Mouse (Mus musculus) right cerebral cortex, postnatal 25 days (tissue): Measurements from ENCODE around the gene Cmklr1.
"Not testable (repeated sequence)": the region's sequence is repeated elsewhere in the genome, so short reads cannot be mapped to it uniquely, and the experiment has no call there.

Experiments used
- DNase-seq: peaks from one replicate; pipeline ENCODE4 v3.0.0; 2022

The Cmklr1 gene

DNA sequence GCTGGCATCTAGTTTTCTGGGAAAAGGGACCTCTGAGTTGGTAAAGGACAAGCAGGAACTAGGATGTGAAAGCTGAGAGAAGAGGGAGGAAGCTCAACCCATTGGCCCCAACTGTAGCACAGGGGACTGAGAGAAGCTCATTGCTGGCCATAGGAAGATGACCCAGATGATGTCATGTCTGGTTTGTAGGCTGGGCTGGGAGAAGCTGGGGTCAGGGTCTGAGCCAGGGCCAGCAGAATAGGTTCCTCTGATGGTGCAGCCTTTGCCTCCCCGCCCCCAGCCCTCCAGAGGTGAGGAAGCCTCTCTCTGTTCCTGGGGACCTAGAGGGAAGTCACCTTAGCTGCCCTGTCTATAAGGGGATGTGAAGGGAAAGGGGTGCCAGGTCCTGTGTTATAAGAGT is 31.1 kb downstream of the Cmklr1 start:
- DNase-seq, result no peak

- DNase-seq, result no peak
Measured at GRCm38 (mm10) chr5:113618716-113619115, 31.5 kb downstream of the Cmklr1 start.

DNA sequence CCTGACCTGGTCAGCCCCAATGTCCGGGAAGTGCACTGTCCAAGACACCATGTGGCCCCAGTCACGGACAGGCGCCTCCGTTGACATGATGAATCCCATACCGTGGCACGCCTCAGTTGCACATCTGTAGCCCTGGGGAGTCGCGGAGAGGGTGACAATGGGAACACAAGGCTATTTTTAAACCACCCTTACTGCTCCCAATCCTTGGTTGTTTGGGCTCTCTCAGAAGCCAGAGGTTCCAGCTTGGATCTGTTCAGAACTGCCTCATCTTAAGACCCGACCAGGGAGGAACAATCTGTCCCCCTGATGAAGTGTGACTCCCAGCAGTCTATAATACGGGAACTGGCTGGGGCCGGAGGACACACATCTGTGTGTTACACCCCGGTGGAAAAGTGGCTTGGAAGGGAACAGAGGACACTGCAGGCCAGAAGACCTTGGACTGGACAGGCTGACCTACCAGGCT is 38.4 kb downstream of the Cmklr1 start:
- DNase-seq, result no peak

- no peak for DNase-seq
Measured at GRCm38 (mm10) chr5:113611131-113611530, 39.1 kb downstream of the Cmklr1 start.

GRCm38 (mm10) chr5:113610490-113610889 is 39.7 kb downstream of the Cmklr1 start:
- DNase-seq, result no peak

DNA sequence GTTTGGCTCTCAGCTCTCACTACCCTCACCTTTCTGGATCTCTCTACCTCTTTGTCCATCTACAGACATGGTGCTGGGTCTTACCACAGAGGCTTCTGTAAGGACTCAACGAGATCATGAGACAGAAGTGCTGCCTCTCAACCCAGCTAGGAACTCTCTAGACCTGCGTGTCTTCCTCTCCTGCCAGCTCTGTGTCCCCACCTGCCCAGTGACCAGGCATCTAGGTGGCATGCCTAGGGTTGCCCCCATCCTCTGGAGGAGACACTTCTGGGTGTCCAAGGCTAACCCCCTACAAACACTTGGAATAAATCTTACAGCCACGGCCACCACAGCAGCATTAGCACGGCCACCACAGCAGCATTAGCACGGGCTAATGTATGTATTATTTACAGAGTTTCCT is 40.3 kb downstream of the Cmklr1 start:
- DNase-seq, result no peak

- no peak for DNase-seq
Measured at GRCm38 (mm10) chr5:113608511-113608910, 41.7 kb downstream of the Cmklr1 start.

- DNase-seq, result no peak
Measured at GRCm38 (mm10) chr5:113607941-113608431, 42.2 kb downstream of the Cmklr1 start.

DNA sequence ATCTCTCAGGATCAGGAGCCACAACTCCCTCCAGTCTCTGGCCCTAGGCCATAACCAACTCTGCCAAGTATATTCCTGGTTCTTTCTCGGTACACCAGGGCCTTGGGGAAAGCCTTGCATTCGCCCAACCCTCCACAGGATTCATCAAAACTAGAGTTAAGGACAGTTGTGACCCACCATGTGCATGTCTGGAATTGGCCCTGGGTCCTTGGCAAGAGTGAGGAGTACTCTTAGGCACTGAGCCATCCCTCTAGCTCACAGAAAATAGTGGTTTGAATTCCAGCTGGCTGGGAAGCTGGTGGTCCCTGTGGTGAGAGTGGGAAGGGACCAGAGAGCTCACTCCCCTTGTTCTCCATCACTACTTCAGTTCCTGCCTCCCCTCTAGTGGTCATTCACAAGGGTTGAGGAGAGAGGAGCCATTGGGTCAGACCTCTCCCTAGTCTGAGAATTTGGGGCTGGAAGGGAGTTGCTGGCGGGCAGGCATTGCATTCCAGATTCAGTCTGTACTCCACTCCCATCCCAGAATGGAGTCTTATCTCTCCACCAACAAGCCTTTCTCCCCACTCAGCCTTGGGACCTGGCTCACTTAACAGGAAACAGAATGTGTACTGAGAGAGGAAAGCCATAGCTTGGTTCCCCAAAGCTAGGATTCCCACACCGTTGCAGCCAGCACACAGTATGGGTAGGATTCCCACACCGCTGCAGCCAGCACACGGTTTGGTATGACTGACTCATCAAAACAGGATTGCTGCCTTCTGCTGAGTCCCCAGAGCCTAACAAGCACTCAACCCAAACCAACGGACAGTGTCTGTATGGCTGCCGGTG is 43.1 kb downstream of the Cmklr1 start:
- DNase-seq, result no peak

GRCm38 (mm10) chr5:113606121-113606520 is 44.1 kb downstream of the Cmklr1 start:
- no peak for DNase-seq

DNA sequence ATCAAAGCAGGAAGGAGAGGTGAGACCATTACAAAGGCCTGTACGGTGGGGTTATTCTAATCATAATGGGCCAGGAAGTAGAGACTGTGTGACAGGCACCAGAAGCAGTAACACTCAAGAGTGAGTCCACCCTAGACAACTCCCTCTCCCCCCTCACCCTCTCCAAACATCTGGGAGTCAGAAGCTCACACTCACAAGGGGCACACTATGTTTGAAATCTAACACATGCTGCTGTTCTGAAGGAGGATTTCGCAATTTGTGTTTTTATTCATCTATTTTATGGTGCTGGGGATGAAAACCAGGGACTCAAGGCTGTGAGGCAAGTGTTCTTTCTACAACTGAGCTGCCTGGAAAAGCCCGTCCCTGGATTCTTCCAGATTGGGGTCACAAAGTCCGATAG is 45.5 kb downstream of the Cmklr1 start:
- no peak for DNase-seq

DNA sequence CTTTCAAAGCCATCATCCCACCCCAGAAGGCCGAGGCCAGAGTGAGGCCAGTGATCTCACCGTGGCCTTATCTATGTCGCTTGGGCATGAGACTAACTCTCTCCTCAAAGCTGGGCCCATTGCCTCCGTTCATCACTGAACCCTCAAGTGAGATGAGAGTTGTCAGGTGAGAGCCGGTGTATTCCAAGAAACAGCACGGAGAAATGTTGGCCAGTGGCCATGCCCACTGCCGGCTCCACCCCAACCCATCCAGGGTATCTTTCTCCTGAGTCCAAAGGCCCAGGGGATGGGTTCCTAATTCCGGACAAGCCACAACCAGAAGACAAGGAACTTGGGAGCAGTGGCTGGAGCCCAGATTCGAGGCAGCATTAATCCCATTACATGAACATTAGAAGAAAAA is 46.8 kb downstream of the Cmklr1 start:
- DNase-seq, result no peak

DNA sequence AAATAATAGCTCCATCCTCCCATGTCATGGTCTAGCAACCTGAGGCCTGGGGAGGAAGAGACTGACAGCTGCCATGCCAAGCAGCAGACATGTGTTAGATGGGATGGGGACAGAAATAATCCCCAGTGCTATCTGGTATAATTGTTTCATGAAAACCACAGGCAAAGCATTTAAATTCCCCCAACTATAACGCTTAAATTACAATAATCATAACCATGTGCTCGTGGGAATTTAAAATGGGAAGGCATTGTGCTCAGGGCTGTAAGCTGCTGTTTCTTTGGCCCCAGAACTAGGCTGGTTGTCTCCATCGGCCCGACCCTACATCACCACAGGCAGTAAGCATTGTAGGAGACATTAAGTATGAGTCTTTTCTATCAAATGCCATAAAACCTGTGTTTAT is 49.4 kb downstream of the Cmklr1 start:
- DNase-seq, result no peak

GRCm38 (mm10) chr5:113600181-113600580 is 50.0 kb downstream of the Cmklr1 start:
- no peak for DNase-seq

- no peak for DNase-seq
Measured at GRCm38 (mm10) chr5:113596780-113597353, 53.4 kb downstream of the Cmklr1 start.

GRCm38 (mm10) chr5:113596252-113596651 is 54.0 kb downstream of the Cmklr1 start:
- DNase-seq, result no peak

- DNase-seq, result peak; percentile 57
Measured at GRCm38 (mm10) chr5:113593911-113594705, 56.1 kb downstream of the Cmklr1 start.

DNA sequence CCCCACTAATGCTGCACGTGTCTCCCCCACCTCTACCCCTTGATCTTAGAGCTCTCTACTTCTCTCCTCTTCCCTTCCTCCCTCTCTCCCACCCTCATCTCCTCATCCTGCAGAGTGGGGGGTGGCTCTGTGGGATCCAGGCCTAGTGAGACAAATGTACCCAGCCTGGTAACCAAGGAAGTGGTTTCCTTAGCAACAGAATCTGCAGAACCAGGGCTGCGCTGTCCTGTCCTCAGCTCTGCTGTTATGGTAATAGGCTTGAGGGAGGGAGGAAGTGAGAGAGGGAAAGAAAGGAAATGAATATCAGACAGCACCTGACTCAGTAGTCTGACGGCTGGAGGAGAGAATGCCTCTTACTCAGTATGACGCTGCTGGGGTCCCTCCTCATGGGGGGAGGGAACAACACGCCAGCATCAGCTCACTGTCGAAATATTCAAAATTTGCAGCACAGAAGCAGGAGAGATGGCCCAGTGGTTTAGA is 58.4 kb downstream of the Cmklr1 start:
- DNase-seq, result peak; percentile 83

DNA sequence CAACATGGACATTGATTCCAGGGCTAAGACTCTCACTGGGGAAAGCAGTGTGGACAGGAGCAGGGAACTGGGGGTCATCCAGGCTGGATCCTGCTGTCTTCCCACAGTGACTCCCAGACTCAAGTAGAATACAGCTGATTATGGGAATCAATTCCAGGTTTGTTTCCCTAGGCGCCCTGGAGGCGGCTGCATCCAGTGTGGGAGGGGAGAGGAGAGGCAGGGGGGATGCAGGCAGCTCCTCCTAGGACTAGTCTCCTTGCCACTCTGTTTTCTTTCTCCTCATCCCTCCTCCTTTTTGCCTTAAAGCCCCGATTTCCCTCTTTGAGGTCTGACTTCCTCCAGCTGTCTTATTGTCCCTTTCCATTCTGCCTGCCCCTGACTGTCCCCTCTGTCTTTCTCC is 59.1 kb downstream of the Cmklr1 start:
- peak; percentile 64 for DNase-seq

- no peak for DNase-seq
Measured at GRCm38 (mm10) chr5:113590010-113590640, 60.1 kb downstream of the Cmklr1 start.

GRCm38 (mm10) chr5:113586458-113586849 is 63.8 kb downstream of the Cmklr1 start:
- not testable (repeated sequence) for DNase-seq

GRCm38 (mm10) chr5:113585619-113586457 is 64.4 kb downstream of the Cmklr1 start:
- not testable (repeated sequence) for DNase-seq
